Mouse (Mus musculus): ENCODE measurements around the gene Lmtk3. TPM values are rescaled to one million over a fixed set of nuclear protein-coding genes. Genes with fewer than 3 reads are reported as not detected.

Lmtk3 gene
- polyA plus RNA-seq, 1 experiment from 2014 or later = 10.9 TPM

- H3K27ac ChIP-seq = peak overlapping the region; percentile 90
- WGBS = under 1% methylated on average over 38 of the region's 42 CpGs
- ATAC-seq (ENCODE audit: low FRiP score, low read depth) = peak; percentile 48
- peaks cover 33% of the 10 kb centered on the region for H3K36me3 ChIP-seq
- no peaks in the 10 kb centered on the region for H3K27me3 ChIP-seq (replicated peaks)
- peak overlapping the region; percentile 97 for H3K4me3 ChIP-seq
- H3K9ac ChIP-seq = peak overlapping the region; percentile 92
- peaks cover 29% of the 10 kb centered on the region for H3K4me1 ChIP-seq
- H3K9me3 ChIP-seq = no peaks in the 10 kb centered on the region
- H3K4me2 ChIP-seq (replicated peaks) = peak overlapping the region; percentile 83
Measured at GRCm38 (mm10) chr7:45785388-45786135, 2.0 kb downstream of the Lmtk3 start.

- Histone ChIP-seq H3K27ac (peak overlapping the region; percentile 90; the same call in 1 of the 2 replicates), H3K9ac (peak overlapping the region; percentile 92), H3K9me3 (no peaks in the 10 kb centered on the region), H3K27me3 (replicated peaks) (no peaks in the 10 kb centered on the region), H3K4me1 (peaks cover 29% of the 10 kb centered on the region), H3K36me3 (peaks cover 39% of the 10 kb centered on the region), H3K4me3 (peak overlapping the region; percentile 97), H3K4me2 (replicated peaks) (peak overlapping the region; percentile 83)
- under 1% methylated on average over 14 of the region's 14 CpGs for WGBS
- ATAC-seq (ENCODE audit: low FRiP score, low read depth) = peak; percentile 54
Measured at GRCm38 (mm10) chr7:45786136-45786578, 2.6 kb downstream of the Lmtk3 start.

GRCm38 (mm10) chr7:45786661-45787413, 3.3 kb downstream of the Lmtk3 start:
- no peak overlapping the region; the same call in 1 of the 2 replicates for H3K27ac ChIP-seq
- no peaks in the 10 kb centered on the region for H3K9me3 ChIP-seq
- 0 out of 2 replicates have a peak, but pooled peaks have one; percentile 8 for ATAC-seq (ENCODE audit: low FRiP score, low read depth)
- peak overlapping the region; percentile 92 for H3K9ac ChIP-seq
- peaks cover 46% of the 10 kb centered on the region for H3K36me3 ChIP-seq
- WGBS = 8% methylated on average over 17 of the region's 17 CpGs
- H3K27me3 ChIP-seq (replicated peaks) = no peaks in the 10 kb centered on the region
- H3K4me1 ChIP-seq = peaks cover 29% of the 10 kb centered on the region
- peak overlapping the region; percentile 97 for H3K4me3 ChIP-seq
- H3K4me2 ChIP-seq (replicated peaks) = peak overlapping the region; percentile 83

- no peaks in the 10 kb centered on the region for H3K27me3 ChIP-seq (replicated peaks)
- H3K36me3 ChIP-seq = peaks cover 54% of the 10 kb centered on the region
- 89% methylated on average over 22 of the region's 22 CpGs for WGBS
- 0 out of 2 replicates have a peak overlapping the region, but pooled peaks have one; percentile 8 for H3K9ac ChIP-seq
- H3K4me3 ChIP-seq = no peak overlapping the region
- H3K4me2 ChIP-seq (replicated peaks) = peak overlapping the region; percentile 83
- peaks cover 29% of the 10 kb centered on the region for H3K4me1 ChIP-seq
- no peak for ATAC-seq (ENCODE audit: low FRiP score, low read depth)
- no peaks in the 10 kb centered on the region for H3K9me3 ChIP-seq
- H3K27ac ChIP-seq = no peak overlapping the region
Measured at GRCm38 (mm10) chr7:45787642-45788041, 4.1 kb downstream of the Lmtk3 start.

- peaks cover 16% of the 10 kb centered on the region for H3K4me1 ChIP-seq
- no peak overlapping the region for H3K9ac ChIP-seq
- ATAC-seq (ENCODE audit: low FRiP score, low read depth) = no peak
- no peak overlapping the region; the same call in 1 of the 2 replicates for H3K4me2 ChIP-seq (replicated peaks)
- H3K4me3 ChIP-seq = no peak overlapping the region
- 79% methylated on average over 6 of the region's 6 CpGs for WGBS
- H3K9me3 ChIP-seq = no peaks in the 10 kb centered on the region
- no peak overlapping the region for H3K27ac ChIP-seq
- H3K27me3 ChIP-seq (replicated peaks) = peaks cover 18% of the 10 kb centered on the region
- peaks cover 85% of the 10 kb centered on the region for H3K36me3 ChIP-seq
Measured at GRCm38 (mm10) chr7:45790721-45791120, 7.2 kb downstream of the Lmtk3 start.

GRCm38 (mm10) chr7:45791756-45792490, 8.4 kb downstream of the Lmtk3 start:
- no peak for ATAC-seq (ENCODE audit: low FRiP score, low read depth)
- peaks cover 93% of the 10 kb centered on the region for H3K36me3 ChIP-seq
- H3K27me3 ChIP-seq (replicated peaks) = peaks cover 29% of the 10 kb centered on the region

GRCm38 (mm10) chr7:45793240-45793639, 9.7 kb downstream of the Lmtk3 start:
- no peaks in the 10 kb centered on the region for H3K9me3 ChIP-seq
- H3K9ac ChIP-seq = no peak overlapping the region
- peaks cover 90% of the 10 kb centered on the region for H3K36me3 ChIP-seq
- H3K27me3 ChIP-seq (replicated peaks) = peaks cover 42% of the 10 kb centered on the region
- WGBS = 84% methylated on average over 24 of the region's 24 CpGs
- H3K4me2 ChIP-seq (replicated peaks) = no peak overlapping the region
- no peak overlapping the region for H3K27ac ChIP-seq
- H3K4me3 ChIP-seq = no peak overlapping the region
- H3K4me1 ChIP-seq = peaks cover 13% of the 10 kb centered on the region
- ATAC-seq (ENCODE audit: low FRiP score, low read depth) = no peak

More at GRCm38 (mm10) chr7:45791756-45792490, 8.4 kb downstream of the Lmtk3 start:
- Histone ChIP-seq H3K27ac (no peak overlapping the region), H3K4me3 (no peak overlapping the region), H3K9ac (no peak overlapping the region), H3K4me1 (peaks cover 12% of the 10 kb centered on the region), H3K4me2 (replicated peaks) (no peak overlapping the region), H3K9me3 (no peaks in the 10 kb centered on the region)
- WGBS = 78% methylated on average over 17 of the region's 17 CpGs

GRCm38 (mm10) chr7:45793969-45794585, 10.5 kb downstream of the Lmtk3 start:
- H3K4me1 ChIP-seq = peaks cover 21% of the 10 kb centered on the region
- no peak overlapping the region for H3K4me3 ChIP-seq
- no peak for ATAC-seq (ENCODE audit: low FRiP score, low read depth)
- H3K4me2 ChIP-seq (replicated peaks) = no peak overlapping the region
- H3K27ac ChIP-seq = no peak overlapping the region
- H3K36me3 ChIP-seq = peaks cover 84% of the 10 kb centered on the region
- 90% methylated on average over 44 of the region's 44 CpGs for WGBS
- no peak overlapping the region for H3K9ac ChIP-seq
- H3K27me3 ChIP-seq (replicated peaks) = peaks cover 50% of the 10 kb centered on the region
- H3K9me3 ChIP-seq = no peaks in the 10 kb centered on the region

GRCm38 (mm10) chr7:45794971-45795370, 11.4 kb downstream of the Lmtk3 start:
- H3K36me3 ChIP-seq = peaks cover 75% of the 10 kb centered on the region
- peaks cover 54% of the 10 kb centered on the region for H3K27me3 ChIP-seq (replicated peaks)
- no peak overlapping the region for H3K9ac ChIP-seq
- H3K9me3 ChIP-seq = no peaks in the 10 kb centered on the region
- H3K4me3 ChIP-seq = no peak overlapping the region
- no peak overlapping the region for H3K4me2 ChIP-seq (replicated peaks)
- H3K27ac ChIP-seq = no peak overlapping the region
- peaks cover 21% of the 10 kb centered on the region for H3K4me1 ChIP-seq
- ATAC-seq (ENCODE audit: low FRiP score, low read depth) = no peak
- WGBS = 98% methylated on average over 29 of the region's 29 CpGs

- Histone ChIP-seq H3K9me3 (no peaks in the 10 kb centered on the region), H3K9ac (no peak overlapping the region), H3K4me1 (peaks cover 21% of the 10 kb centered on the region), H3K4me3 (no peak overlapping the region), H3K27me3 (replicated peaks) (peaks cover 54% of the 10 kb centered on the region), H3K4me2 (replicated peaks) (peak overlapping the region; percentile 70; the same call in 1 of the 2 replicates), H3K36me3 (peaks cover 68% of the 10 kb centered on the region), H3K27ac (no peak overlapping the region)
- ATAC-seq (ENCODE audit: low FRiP score, low read depth) = no peak
- 39% methylated on average over 6 of the region's 6 CpGs for WGBS
Measured at GRCm38 (mm10) chr7:45796950-45797349, 13.4 kb downstream of the Lmtk3 start.

GRCm38 (mm10) chr7:45797661-45798510, 14.3 kb downstream of the Lmtk3 start:
- WGBS = 2% methylated on average over 57 of the region's 60 CpGs
- Histone ChIP-seq H3K36me3 (peaks cover 68% of the 10 kb centered on the region), H3K27ac (no peak overlapping the region), H3K27me3 (replicated peaks) (peaks cover 54% of the 10 kb centered on the region), H3K4me2 (replicated peaks) (peak overlapping the region; percentile 70), H3K9ac (peak overlapping the region; percentile 59), H3K4me3 (peak overlapping the region; percentile 36), H3K9me3 (no peaks in the 10 kb centered on the region), H3K4me1 (peaks cover 21% of the 10 kb centered on the region)
- ATAC-seq (ENCODE audit: low FRiP score, low read depth) = no peak
